Mouse (Mus musculus): ENCODE measurements at regions not wholly inside any gene's neighbourhood (a gene's known extent, or its start where the extent isn't known, plus 50 kb on each side); places are given as distances from the start of the nearest gene placed in this dataset.
A peak's percentile ranks its signal among the peaks of the same experiment; 100 is the strongest.
"Not testable (repeated sequence)": the region's sequence is repeated elsewhere in the genome, so short reads cannot be mapped to it uniquely, and the experiment has no call there.

DNA sequence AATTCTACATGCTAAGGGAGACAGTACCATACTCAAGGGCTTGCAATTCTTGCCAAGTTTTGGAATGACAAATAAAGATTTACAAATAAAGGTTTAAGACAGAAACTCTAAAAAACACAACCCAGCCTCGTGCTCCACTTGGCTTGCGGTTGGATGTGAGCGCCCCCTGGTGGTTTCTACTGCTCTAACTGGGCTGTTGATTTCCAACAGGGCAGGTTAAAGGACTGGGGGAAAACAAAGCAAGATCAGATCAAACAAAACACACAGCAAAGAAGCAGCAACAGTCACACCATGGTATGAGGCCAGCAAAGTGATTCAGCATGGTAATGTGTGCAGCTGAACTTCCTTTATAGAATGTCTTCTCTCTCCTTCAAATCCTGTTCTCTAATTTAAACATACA is 339.2 kb downstream of the Adam3 start:
- peak; percentile 65 to 90 for DNase-seq (ENCODE audit: inconsistent age in 2 of 2, low spot score in 1 of 2)

DNA sequence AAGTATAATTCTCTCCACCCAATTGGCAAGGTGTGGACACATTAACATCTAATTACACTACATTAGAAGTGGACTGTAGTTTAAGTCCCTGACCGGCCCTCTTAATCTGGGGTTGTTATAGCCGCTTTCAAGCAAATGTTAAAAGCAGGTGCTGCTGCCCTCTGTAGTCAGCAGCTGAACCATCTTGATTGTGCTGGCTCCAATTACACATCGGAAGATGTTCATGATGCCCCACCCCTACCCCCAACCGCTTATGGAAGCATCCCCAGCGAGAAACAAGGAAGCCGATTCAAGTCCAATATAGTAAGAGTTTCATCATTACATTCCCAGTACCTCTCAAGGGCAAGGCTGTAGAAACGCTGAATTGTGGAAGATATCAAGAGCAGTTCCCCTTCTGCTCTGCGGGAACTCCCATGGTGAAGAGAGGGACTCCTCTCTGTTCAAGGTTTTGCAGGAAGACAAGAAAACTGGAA is 341.7 kb downstream of the Adam3 start:
- no peak for DNase-seq (ENCODE audit: inconsistent age in 2 of 2, low spot score in 1 of 2)

DNA sequence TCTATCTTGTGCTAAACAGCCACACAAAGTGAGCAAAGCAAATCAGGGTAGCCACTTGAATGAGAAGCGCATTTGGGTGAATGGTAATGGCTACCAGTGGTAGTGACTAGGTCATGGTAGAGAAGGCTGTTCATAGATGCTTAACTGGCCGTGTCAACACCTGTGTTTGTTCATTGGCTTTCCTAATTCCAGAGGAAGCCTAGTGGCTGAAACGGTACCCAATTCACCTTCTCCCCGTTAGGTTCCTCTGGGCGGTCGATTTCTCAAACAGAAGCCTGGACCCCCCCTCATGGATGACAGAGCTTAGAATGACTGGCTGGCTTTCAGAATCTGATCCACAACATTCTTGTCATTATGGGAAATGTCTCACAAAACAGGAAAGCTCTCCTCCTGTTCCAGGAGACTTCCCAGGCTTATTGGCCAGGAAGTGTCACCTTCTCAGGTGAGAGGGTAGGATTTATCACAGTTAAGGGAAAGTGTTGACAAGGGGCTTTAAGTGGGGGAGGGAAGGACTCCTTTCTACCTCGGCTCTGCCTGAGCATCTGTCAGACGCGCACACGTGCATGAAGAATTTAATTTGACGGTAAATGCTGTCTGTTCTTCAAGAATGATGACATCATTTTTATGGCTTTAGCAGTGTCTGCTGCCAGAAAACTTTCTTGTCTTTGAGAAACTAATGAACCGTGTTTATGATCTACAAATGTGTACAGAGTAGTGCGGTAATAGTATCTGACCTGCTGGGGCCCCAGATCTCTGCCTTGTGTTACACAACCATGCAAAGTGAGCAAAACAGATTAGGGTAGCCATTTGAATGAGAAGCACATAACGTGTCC is 342.3 kb downstream of the Adam3 start:
- no peak for DNase-seq (ENCODE audit: inconsistent age in 2 of 2, low spot score in 1 of 2)

DNA sequence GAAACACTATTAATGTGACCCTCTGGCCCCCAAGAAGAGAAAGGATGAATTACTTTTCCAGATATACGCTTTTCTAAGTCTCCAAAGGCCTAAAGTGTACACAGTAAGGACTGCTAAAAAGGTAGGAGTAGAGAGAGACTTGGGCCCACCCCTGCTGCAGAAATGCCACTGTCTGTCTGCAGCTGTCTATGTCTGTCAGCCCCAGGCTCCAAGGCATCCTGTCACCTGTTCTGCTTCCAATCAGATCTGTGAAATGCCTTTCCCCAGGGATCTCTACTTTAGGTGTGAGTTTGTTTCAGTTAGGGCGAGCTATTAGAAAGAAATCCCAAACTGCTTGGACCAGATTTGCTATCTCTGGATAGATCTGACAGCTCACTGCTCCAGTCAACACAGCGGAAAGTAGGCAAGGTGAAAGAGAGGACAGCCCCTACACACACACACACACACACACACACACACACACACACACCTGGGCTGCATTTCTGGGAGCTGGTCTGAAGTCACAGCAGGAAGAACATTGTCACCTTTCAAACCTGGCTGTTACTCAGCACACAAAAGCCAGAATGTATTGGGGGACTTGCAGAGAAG is 343.9 kb downstream of the Adam3 start:
- no peak for DNase-seq (ENCODE audit: inconsistent age in 2 of 2, low spot score in 1 of 2)

DNA sequence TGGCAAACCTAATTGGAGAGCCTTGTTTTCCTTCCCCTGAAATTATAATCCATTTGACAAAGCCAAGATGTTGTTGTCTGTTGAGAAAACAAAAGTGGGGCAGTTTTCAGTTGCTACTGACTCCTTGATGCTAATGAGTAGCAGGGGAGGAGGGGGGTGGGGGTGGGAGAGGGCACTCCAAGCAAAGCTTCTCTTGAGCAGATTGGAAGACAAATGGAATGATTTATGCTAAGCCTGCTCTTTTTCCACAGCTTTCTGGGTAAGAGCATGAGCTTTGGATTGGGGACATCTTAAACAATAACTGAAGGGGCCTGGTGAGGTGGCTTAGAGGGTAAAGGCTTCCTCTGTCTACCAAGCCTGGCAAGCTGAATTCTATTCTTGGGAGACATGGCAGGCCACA is 347.6 kb downstream of the Adam3 start:
- no peak for DNase-seq (ENCODE audit: inconsistent age in 2 of 2, low spot score in 1 of 2)

DNA sequence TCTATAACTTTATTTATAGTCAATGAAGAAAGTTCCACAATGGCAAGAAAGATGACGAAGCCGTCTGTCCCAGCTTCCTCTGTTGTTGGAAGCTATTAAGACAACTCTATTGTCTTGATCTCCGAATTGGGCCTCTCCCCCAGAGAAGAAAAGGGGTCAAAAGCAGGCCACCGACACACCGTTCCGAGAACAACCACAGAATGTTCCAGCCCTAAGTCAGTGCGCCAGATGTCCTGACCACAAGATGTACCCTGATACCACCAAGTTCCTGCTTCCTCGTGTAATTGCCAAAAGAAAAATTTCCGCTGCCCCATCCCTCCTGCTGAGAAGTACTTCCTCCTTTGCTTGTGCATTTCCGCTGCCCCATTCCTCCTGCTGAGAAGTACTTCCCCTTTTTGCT is 348.8 kb downstream of the Adam3 start:
- not testable (repeated sequence) for DNase-seq (ENCODE audit: inconsistent age in 2 of 2, low spot score in 1 of 2)

DNA sequence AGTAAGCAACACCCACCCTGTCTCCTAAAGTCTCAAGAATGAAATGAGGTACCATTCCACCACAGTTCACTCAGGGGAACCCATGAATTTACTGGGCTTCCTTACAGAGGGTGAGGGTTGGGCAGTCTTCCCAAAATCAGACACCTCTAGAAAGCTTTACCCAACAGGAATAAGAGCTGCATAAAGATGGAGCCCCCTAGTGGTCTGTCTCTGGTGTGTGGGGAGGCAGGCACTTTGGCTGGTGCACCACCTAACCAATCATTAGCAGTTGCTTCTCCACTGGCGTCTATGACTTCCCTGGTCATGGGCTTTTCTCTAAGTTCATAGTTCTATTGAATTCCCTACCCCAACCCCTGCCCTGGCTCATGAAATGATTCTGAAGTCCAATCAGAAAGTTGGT is 351.1 kb downstream of the Adam3 start:
- peak in 1 of 2 experiments; percentile 58 for DNase-seq (ENCODE audit: inconsistent age in 2 of 2, low spot score in 1 of 2)

DNA sequence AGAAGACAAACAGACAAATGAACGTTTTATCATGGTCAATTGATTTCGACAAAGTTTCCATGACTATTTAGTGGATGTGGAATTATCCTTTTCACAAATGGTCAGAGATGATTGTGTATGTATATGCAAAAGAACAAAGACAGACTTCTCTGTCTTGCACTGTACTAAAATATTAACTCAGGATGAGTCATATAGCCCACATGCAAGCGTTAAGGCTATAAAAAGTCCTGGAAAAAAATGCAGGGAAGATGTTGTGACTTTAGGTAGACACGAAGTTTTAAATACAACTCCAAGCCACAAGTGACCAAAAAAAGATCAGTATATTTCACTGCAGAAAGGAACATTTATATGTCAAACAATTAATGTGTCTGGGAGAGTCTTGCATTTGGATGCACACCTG is 353.6 kb downstream of the Adam3 start:
- no peak for DNase-seq (ENCODE audit: inconsistent age in 2 of 2, low spot score in 1 of 2)

DNA sequence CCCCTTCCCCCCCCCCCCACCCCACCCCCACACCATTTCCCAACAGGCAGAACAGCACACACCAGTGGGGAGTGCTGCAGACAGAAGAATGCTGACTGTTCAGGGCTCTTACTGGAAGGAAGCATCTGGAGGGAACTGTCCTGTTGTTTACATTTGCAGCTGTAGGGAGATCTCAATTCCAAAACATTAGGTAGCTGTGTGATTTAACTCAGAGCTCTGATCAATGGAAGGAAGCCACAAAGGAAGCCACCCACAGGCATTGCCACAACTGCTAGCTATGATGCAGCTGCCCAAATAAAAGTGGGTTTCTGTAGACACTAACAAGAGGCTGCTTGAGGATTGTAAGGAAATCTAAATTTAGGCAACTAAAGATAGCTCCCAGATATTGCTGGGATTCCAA is 359.7 kb downstream of the Adam3 start:
- DNase-seq (ENCODE audit: inconsistent age in 2 of 2, low spot score in 1 of 2), result no peak

DNA sequence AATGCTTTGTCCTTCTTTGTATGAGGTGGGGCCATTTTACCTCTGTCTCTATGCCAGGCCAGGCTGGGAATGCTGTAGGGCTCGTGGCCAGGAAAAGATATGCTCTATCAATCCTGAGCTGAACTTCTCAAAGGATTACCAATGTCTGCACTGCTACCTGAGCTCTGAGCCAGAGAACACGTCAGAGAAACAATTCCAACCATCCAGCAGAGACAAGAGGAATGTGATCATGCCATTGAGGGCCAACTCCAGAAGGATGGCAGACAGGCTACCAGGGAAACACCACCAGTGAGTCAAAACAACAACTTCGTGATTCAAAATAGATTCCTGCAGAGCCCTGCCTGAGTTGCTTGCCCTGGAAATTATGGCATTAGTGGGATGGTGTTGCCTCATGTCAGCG is 361.0 kb downstream of the Adam3 start:
- no peak for DNase-seq (ENCODE audit: inconsistent age in 2 of 2, low spot score in 1 of 2)

DNA sequence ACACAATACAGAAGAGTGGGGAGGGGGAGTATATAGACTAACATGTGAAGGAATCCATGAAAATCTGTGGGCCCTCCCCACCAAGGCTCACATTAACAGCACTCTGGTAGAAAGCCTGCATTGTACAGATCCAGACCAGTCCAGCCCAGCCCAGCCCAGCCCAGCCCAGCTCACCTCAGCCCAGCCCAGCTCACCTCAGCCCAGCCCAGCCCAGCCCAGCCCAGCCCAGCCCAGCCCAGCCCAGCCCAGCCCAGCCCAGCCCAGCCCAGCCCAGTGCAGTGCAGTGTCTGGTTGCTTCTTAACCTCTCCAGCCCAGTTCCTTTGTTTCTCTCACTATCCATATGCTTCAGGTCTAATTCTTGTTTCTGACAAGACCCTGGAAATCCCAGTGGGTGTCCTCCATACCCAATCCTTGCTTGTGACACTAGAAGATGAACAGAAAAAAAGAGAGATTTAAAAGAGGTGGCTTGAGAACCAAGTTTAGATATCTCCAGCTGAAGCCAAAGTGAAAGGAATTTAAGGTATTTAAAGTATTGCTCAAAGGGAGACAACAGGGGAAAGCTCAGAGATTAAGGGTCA is 366.5 kb downstream of the Adam3 start:
- no peak for DNase-seq (ENCODE audit: inconsistent age in 2 of 2, low spot score in 1 of 2)

DNA sequence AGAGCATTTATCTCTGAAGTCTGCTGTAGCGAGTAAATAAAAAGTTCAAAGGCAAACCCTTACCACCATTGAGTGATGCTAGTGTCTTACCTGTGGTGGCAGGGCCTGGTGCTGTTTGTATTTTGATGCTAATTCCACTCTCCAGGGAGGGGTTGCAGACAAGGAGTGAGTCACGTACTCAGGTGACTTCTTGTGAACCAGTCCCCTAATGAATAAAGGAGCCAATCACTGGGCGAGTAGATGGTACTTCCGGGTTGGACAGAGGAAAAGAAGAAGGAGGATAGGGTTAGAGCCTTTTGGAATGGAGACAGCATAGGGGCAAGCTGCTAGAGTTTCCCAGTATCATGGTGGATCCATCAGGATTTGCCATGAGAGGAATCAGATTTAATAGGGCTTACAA is 370.5 kb downstream of the Adam3 start:
- no peak for DNase-seq (ENCODE audit: inconsistent age in 2 of 2, low spot score in 1 of 2)

DNA sequence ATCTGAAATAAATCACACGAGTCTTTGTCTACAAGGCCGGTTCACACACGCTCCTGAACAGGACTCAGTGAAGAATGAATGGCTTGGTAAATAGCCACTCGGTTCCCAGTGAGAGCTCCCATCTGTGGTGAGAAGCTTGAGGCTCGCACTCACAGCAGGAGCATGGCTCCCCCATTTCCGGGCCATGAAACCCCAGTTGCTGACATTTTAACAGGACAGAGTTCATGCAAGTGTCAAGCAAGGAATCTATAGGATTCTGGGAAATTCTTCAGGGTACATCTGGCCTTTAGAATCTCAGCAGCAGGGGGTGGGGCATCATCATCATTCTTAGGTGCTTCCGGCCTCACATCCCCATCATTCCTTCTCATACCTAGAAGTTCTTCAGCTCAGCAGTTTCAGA is 371.8 kb downstream of the Adam3 start:
- DNase-seq (ENCODE audit: inconsistent age in 2 of 2, low spot score in 1 of 2), result no peak

DNA sequence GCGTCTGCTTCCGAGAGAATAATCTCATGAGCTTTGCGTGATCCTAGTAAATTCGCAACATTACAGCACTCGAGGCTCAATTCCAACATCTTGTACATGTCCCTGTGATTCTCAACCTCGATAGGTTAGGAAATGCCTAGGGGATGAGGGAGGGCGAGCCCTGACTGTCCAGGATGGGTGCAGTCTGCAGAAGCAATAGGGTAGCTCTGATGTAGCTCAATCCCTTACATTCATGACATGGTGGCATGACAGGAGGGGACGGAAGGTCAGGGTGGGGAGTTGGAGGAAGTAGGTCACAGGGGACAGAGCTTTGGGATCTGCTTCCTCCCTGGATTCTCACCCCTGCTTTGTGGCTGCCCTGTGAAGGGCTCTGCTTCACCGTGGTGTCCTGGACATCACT is 373.3 kb downstream of the Adam3 start:
- no peak for DNase-seq (ENCODE audit: inconsistent age in 2 of 2, low spot score in 1 of 2)

DNA sequence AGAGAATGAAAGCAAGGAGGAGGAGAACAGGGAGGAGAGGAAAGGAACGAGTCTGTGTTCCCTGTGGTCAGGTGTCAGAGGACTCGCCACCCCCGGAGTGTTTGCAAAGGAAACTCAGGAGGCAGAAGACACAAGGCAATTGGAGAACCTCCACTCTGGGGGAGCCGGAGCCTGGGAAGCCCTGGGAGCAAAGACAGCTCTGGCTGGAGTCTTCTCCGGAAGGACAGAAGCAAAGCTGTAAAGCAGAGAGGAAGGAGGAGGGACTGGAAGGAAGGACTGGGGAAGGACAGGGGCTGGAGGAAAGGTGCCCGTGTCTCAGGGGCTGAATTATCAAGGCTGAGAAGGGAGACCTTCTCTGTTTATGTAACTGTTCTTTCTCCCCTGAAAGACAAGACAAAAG is 373.9 kb downstream of the Adam3 start:
- peak; percentile 11 to 45 for DNase-seq (ENCODE audit: inconsistent age in 2 of 2, low spot score in 1 of 2)

DNA sequence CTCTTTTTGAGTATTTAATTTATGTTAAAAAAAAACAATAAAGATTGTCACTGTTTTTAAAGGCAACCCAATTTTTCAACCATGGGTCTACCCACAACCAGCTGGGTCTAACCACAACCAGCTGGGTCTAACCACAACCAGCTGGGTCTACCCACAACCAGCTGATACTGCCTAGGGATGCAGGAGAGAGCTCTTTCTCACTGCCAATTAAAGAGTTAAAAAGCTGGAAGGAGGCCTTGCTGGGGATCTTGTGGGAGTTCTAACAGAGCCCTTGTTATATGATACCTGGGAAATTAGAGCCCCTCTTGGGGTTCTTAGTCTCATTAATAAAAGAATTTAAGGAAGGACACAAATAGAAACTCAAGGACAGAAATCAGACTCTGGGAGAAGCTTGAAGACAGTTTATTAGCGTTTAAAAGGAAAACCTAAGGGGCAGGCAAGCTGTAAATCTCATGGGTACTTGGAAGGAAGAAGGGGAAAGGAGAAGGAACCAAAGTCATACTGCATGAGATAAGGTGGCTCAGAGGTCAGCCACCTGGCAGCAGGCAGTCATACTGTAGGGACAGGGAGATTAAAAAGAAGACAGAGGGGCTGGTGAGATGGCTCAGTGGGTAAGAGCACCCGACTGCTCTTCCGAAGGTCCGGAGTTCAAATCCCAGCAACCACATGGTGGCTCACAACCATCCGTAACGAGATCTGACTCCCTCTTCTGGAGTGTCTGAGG is 379.1 kb downstream of the Adam3 start:
- no peak for DNase-seq (ENCODE audit: inconsistent age in 2 of 2, low spot score in 1 of 2)

DNA sequence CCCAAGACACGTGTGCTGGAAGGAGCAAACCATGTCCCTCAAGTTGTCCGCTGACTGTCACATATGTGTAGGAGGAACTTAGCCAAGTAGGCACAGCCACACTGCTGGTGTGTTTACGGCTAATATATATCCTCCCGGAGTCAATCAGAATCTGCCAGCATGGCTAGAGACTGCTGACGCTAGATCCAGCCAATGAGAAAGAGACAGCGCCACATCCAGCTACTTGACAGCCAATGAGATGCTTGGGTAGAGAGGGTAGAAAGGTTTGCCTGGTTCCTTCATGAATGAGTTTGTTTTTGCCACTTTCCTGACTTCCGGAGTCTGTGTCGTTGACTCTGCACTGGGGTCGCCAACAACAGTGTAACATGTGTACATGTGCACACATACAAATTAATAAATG is 387.0 kb downstream of the Adam3 start:
- no peak for DNase-seq (ENCODE audit: inconsistent age in 2 of 2, low spot score in 1 of 2)

DNA sequence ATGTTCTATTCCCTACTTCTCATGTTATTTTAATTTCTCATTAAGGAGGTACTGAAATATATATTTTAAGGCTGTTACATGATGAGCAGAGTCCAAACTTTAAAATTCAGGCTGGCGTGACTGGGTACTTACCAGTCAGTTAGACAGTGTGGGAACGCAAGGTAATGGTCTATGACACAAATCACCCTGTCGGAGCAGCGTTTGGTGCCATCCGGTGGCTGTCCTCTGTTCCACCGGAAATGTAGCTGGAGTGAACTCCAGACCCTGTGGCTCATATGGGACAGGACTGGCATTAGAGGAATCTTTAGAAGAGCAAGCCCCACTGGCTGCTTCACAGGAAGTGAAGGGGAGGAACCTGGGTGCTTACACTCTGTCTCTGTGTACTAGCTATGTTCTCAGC is 388.0 kb downstream of the Adam3 start:
- DNase-seq (ENCODE audit: inconsistent age in 2 of 2, low spot score in 1 of 2), result peak in 1 of 2 experiments; percentile 34

DNA sequence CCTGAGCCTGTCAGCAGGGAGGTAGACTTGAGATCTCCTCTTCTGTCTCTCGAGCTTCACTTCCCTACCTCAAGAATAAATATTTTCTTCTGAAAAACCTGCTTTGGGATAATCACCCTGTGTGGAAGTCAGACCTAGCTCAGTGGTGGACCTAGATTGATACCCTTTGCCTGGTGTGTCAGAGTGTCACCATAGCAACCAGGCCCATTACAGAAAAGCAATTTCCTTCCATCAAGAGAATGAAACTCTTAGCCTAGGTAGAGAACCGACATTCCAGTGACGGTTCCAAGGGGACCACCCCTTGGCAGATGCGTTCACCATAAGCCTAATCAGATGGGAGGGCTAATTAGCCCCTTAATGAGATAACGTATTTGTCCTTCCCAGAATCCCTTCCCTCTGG is 389.9 kb downstream of the Adam3 start:
- DNase-seq (ENCODE audit: inconsistent age in 2 of 2, low spot score in 1 of 2), result no peak

DNA sequence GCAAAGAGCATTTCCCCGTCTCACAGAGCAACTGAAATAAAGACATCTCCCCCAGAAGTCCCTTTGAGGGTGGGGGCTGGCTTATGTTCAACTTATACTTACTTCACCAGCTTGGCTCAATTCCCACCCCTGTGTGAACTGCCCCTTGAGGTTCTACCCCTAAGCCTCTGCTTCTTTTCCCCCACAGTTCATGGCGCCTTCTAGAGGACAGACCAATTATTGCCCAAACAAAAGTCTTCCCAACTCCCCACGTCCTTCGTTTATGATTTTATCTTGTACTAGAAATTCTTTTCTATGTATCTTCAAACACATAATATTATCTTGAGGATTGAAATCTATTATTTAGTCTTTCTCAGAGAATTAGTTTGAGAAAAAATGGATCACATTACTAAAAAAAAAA is 391.9 kb downstream of the Adam3 start:
- DNase-seq (ENCODE audit: inconsistent age in 2 of 2, low spot score in 1 of 2), result peak; percentile 5 to 65

DNA sequence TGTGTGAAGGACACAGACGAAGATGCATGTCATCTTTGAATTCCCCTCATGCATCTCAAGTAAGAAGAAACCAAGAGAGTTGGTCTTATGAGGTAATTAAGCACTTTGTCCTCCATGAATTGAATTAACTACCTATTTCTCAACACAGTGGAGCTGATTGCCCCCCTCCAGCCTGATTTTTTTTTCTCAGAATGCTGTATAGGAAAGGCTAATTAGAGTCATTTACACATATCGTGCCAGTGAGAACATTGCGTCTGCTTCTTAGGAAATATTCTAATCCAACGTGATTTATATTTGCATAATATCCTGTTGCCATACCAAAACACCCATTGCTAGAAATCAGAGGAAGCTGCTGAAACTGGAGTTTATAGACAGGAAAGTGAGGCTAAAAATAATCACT is 414.8 kb downstream of the Adam3 start:
- DNase-seq (ENCODE audit: inconsistent age in 2 of 2, low spot score in 1 of 2), result no peak

DNA sequence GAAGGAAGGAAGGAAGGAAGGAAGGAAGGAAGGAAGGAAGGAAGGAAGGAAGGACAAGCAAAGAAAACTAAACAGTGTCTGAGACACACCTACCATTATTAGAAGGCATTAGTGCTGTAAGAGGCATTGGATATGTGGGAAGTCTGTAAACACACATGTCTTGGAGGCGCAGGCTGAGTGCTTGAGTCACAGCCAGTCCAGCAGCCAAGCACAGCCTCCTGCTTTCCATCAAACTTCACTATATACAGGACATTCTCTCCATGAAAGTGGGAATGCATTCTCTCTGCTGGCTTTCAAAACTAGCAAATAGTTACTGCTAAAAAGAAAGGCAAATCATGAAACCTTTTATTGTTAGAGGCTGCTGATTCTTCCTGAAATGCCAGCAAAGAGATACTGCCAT is 431.1 kb downstream of the Adam3 start:
- DNase-seq (ENCODE audit: inconsistent age in 2 of 2, low spot score in 1 of 2), result no peak

Measured in adrenal gland, adult (tissue).